Mouse (Mus musculus) stomach, embryonic 16.5 days (tissue): Measurements from ENCODE around the gene Fam84b. TPM values are rescaled to one million over a fixed set of nuclear protein-coding genes. Genes with fewer than 3 reads are reported as not detected.

Experiments used
- ATAC-seq: fragments of 200-750 bp; cut with Nextera tagmentation; 2 replicates; pipeline ENCODE4 v1.8.0; 2017; ENCODE audit warnings: moderate number of reproducible peaks, moderate TSS enrichment; ENCODE audit not compliant: insufficient read depth, low FRiP score
- H3K27ac ChIP-seq: fragments of 300-500 bp; sonication (generic); 2 replicates; pipeline ENCODE4 v1.5.1; 2014; ENCODE audit warnings: low read length
- H3K27me3 ChIP-seq: fragments of 300-500 bp; sonication (generic); 2 replicates; pipeline ENCODE4 v1.6.1; 2014; ENCODE audit warnings: low read length, control low read depth, mixed read lengths; ENCODE audit not compliant: control insufficient read depth, insufficient read depth
- H3K36me3 ChIP-seq: fragments of 300-500 bp; sonication (generic); 2 replicates; pipeline ENCODE4 v1.6.1; 2014; ENCODE audit warnings: low read length; ENCODE audit not compliant: control insufficient read depth, insufficient read depth
- H3K4me1 ChIP-seq: fragments of 300-500 bp; sonication (generic); 2 replicates; pipeline ENCODE4 v1.6.1; 2014; ENCODE audit warnings: low read length, control low read depth, mixed read lengths; ENCODE audit not compliant: control insufficient read depth, insufficient read depth
- H3K4me2 ChIP-seq: fragments of 300-500 bp; sonication (generic); 2 replicates; pipeline ENCODE4 v1.6.1; 2014; ENCODE audit warnings: low read depth, low read length, mixed read lengths
- H3K4me3 ChIP-seq: fragments of 300-500 bp; sonication (generic); replicated peaks from 2 replicates; pipeline ENCODE4 v1.5.1; 2014; ENCODE audit warnings: mild to moderate bottlenecking, low read length
- H3K9ac ChIP-seq: fragments of 300-500 bp; sonication (generic); 2 replicates; pipeline ENCODE4 v1.6.1; 2014; ENCODE audit warnings: low read length
- H3K9me3 ChIP-seq: fragments of 300-500 bp; sonication (generic); replicated peaks from 2 replicates; pipeline ENCODE4 v1.6.1; 2016; ENCODE audit warnings: low read length, control low read depth; ENCODE audit not compliant: control insufficient read depth
- WGBS: fragments of 180-500 bp; shearing (Covaris S2); extraction: QIAGEN DNeasy Blood & Tissue Kit; methylation state at CpG from one replicate; pipeline ENCODE4 v1.1.7; 2014; 5-methylcytosine and 5-hydroxymethylcytosine counted together
- polyA plus RNA-seq: library from polyadenylated mRNA; unstranded; fragments of >200 nt; fragmentation: Nextera tagmentation; extraction: Ambion mirVana; gene quantifications from 2 replicates; pipeline ENCODE4 v1.2.1, GENCODE M21; 2015

Gene Fam84b
- polyA plus RNA-seq, 1 experiment from 2014 or later, result 24.7 TPM

DNA sequence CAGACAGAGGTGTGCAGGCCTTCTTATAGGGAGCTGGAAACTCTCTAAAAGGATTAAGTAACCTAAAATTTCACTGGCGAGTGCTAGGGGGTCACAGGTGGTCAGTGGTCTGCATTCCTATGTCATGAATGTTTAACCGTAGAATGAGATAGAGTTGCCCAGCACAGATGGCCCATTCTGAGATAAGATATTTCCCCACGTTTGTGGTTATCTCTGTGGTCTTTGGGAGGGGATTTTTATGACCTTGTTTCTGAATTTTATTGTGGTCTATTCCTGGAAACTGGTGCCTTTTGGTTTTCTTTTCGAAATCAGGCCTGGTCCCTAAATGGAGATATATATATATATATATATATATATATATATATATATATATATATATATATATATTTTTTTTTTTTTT, 17.3 kb downstream of the Fam84b start:
- Histone ChIP-seq H3K4me2 (no peak overlapping the region), H3K9me3 (0 out of 2 replicates have a peak, but pooled peaks cover 3% of the 10 kb centered on the region), H3K4me1 (no peaks in the 10 kb centered on the region), H3K9ac (no peak overlapping the region), H3K4me3 (no peak overlapping the region), H3K27me3 (no peaks in the 10 kb centered on the region), H3K27ac (no peak overlapping the region), H3K36me3 (no peaks in the 10 kb centered on the region)
- 64% methylated on average over 4 of the region's 4 CpGs for WGBS
- no peak for ATAC-seq

DNA sequence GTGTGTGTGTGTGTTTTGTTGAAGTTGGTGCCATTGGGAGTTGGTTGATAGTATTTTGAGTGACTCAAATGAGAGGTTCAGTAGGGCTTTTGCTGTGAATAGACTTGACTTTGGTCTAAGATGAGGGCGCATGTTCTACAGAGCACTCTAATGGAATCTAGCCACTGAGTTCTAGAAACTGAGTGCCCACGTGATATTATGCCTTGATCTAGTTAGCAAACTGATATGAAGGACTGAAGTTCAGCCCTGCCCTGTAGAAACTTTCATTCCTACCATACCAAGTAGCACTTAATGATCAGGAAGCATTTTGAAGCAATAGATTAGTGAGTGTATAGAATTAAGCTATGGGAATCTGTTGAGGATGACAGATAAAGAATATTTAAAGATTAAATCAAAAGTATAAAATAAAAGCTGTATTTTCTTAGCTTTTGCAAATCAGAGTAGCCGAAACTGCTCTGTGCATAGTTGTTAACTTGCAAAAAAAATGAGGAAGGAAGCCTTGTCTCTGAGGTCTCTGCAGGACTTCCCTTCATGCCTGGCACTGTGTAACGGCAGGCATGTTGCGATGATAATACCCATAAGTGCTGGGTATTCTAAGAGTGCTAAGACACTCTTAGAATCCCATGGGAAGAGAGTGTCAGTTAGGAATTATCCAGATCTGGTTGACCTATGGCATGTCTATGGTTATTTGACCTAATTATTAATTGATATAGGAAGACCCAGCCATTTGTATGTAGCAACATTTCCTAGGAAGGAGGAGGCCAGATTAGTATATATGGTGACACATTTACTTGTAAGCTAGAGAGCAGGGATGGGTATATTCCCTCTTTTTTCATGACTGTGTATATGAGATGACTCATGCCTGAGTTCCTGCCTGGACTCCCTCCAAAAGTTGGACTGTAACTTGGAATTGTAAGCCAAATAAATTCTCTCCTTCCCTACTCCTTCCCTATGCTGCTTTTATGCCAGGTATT, 18.7 kb downstream of the Fam84b start:
- H3K4me2 ChIP-seq, result no peak overlapping the region
- no peak overlapping the region for H3K4me3 ChIP-seq
- H3K27ac ChIP-seq, result no peak overlapping the region

DNA sequence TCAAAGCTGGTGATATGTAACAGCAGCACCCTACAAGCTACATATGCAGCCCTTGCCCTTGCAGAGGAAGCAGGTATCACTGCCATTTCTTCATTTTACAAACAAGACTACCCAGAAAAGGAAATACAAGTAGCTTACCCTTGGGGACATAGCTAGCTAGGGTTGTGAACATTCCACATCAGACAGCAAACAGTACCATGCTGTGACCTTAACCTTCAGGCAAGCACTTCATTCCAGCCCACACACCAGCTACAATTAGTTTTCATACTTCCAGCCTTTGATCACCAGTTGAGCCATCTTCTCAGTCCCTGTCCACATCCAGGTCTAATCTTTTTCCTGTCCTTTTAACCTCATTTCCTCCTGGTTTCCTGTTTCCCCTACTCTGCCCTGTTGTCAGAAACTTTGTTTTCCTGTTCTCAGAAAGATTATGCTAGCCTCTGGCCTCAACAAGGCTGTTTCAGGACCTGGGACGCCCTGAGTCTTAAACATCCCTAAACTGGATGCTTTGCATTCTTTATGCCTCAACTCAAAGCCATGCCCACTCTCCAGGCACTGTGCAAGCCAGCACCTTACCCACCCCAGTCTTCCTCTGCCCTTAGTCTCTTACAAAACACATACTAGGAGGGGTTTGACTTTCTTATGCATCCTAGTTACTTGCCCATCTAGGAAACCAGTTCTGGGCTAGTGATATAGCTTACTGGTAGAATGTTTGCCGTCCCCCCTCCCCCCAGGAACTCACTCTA, 19.9 kb downstream of the Fam84b start:
- WGBS, result 29% methylated on average over 2 of the region's 2 CpGs

More for the DNA sequence above, 18.7 kb downstream of the Fam84b start:
- Histone ChIP-seq H3K9ac (no peak overlapping the region), H3K9me3 (0 out of 2 replicates have a peak, but pooled peaks cover 3% of the 10 kb centered on the region), H3K36me3 (no peaks in the 10 kb centered on the region), H3K4me1 (no peaks in the 10 kb centered on the region), H3K27me3 (no peaks in the 10 kb centered on the region)
- WGBS, result 80% methylated on average over 5 of the region's 5 CpGs
- no peak for ATAC-seq

DNA sequence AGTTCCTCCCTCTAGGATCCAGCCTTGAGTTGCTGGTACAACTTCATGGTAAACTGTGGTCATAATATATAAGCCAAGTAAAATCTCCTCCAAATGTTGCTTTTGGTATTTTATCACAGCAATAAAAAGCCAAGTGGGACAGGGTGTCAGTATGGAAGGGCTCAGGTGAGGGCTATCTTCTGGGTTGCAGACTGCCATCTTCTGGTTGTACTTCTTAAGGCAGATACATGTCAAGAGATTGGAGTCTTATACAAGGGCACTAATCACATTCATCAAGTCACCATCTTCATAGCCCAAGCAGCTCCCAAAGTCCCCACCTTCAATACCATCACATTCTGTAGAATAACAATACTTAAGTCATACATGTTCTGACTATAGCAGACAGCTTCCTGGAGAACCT, 21.0 kb downstream of the Fam84b start:
- H3K4me1 ChIP-seq, result no peaks in the 10 kb centered on the region
- H3K9me3 ChIP-seq, result 0 out of 2 replicates have a peak, but pooled peaks cover 3% of the 10 kb centered on the region
- H3K9ac ChIP-seq, result no peak overlapping the region
- no peak overlapping the region for H3K4me3 ChIP-seq
- H3K27ac ChIP-seq, result no peak overlapping the region
- ATAC-seq, result no peak
- H3K4me2 ChIP-seq, result no peak overlapping the region
- no peaks in the 10 kb centered on the region for H3K36me3 ChIP-seq
- H3K27me3 ChIP-seq, result no peaks in the 10 kb centered on the region

More for the DNA sequence above, 19.9 kb downstream of the Fam84b start:
- H3K4me2 ChIP-seq, result no peak overlapping the region
- H3K27ac ChIP-seq, result no peak overlapping the region
- H3K9ac ChIP-seq, result no peak overlapping the region
- no peak for ATAC-seq
- H3K9me3 ChIP-seq, result 0 out of 2 replicates have a peak, but pooled peaks cover 3% of the 10 kb centered on the region
- H3K36me3 ChIP-seq, result no peaks in the 10 kb centered on the region
- no peak overlapping the region for H3K4me3 ChIP-seq
- H3K4me1 ChIP-seq, result no peaks in the 10 kb centered on the region
- no peaks in the 10 kb centered on the region for H3K27me3 ChIP-seq

DNA sequence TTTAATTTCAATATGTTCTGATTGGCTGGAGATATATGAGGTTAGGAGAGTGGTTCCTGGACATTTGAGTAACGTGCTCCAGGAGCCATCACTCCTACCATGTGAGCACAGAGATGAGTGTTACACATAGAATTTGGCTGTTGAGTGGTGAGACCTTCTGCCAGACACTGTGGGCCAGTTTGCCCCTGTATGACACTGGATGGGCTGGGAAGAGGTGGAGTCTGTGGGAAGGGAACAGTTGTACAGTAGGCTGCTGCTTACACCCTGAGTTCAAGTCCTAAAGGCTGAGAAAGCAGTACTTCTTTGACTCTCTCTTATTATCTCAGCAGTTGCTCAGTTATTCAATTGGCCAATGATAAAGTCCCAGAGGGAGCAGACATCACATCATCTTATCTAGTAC, 27.4 kb downstream of the Fam84b start:
- H3K27ac ChIP-seq, result no peak overlapping the region
- ATAC-seq, result no peak
- no peak overlapping the region for H3K4me2 ChIP-seq
- H3K9ac ChIP-seq, result no peak overlapping the region
- peaks cover 11% of the 10 kb centered on the region; the same call in 1 of the 2 replicates for H3K4me1 ChIP-seq
- no peak overlapping the region for H3K4me3 ChIP-seq
- 62% methylated on average over 1 of the region's 1 CpGs for WGBS
- 0 out of 2 replicates have a peak, but pooled peaks cover 3% of the 10 kb centered on the region for H3K9me3 ChIP-seq
- no peaks in the 10 kb centered on the region for H3K27me3 ChIP-seq
- H3K36me3 ChIP-seq, result no peaks in the 10 kb centered on the region

DNA sequence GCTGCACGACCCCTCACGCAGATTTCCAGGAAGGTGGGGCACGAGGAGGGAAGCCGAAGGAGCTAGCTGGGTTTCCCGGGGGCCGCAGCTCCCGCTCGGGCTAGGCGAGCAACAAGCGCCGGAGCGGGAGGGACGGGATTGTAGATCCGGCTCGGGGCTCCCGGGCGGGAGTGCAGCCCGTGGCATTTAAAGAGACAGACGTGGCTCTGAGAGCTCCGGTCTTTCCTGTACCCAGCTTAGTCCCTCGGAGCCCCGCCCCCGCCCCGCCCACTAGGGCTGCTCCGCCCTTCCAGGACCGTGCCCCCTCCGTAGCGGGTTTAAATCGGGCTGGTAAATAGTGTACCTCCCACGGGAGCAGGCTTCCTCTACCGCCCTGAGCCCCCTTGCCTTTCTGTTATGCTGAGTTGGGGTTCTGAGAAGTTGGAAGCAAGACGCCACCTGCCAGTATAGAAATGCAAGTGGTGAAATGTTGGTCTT, 28.8 kb downstream of the Fam84b start:
- H3K27ac ChIP-seq, result peak overlapping the region; percentile 97
- H3K4me3 ChIP-seq, result peak overlapping the region; percentile 70
- H3K9me3 ChIP-seq, result 0 out of 2 replicates have a peak, but pooled peaks cover 3% of the 10 kb centered on the region
- peak overlapping the region; percentile 97 for H3K4me2 ChIP-seq
- peaks cover 11% of the 10 kb centered on the region; the same call in 1 of the 2 replicates for H3K4me1 ChIP-seq
- WGBS, result 0% methylated on average over 32 of the region's 32 CpGs
- peak; percentile 95 for ATAC-seq
- H3K36me3 ChIP-seq, result no peaks in the 10 kb centered on the region
- H3K27me3 ChIP-seq, result no peaks in the 10 kb centered on the region
- H3K9ac ChIP-seq, result peak overlapping the region; percentile 79

DNA sequence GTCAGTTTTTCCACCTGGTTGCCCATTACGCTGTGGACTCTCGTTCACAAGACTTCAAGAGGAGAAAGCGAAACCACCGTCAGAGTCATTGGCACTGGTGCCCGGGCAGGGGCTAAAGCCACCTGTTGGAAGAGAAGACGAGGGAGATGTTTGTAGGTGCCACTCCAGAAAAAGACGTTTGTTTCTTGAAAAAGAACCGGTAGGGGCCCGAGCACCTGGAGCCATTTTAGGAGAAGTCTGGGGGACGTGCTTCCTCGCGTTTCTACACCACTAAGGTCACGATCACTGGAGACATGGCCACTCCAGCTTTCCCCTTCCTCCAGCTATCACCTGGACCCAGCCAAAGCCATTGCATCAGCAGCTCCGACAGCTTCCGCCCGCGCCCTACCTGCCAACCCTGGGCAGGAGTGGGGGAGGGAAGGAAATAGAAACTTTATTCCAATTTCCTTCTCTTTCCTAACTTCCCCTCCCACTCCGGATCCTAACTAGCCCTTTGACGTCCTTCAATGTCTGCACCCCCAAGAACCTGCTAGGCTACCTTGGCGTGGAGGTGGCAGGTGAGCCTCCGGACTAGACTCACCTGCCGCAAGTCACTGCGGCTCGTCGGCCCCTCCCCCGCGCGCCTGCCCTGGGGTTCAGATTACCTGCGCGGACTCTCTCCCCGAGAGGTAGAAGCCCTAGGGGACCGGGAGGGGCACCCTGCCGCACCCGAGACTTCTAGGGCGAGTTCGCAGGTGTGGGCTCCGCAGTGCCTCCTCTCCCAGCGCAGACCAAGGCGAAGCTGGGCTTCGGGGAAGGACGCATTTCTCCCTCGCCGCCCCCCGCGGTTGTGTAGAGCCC, 29.5 kb downstream of the Fam84b start:
- Histone ChIP-seq H3K9ac (peak overlapping the region; percentile 79), H3K4me3 (peak overlapping the region; percentile 70), H3K36me3 (no peaks in the 10 kb centered on the region), H3K4me1 (peaks cover 11% of the 10 kb centered on the region; the same call in 1 of the 2 replicates), H3K27ac (peak overlapping the region; percentile 97), H3K4me2 (peak overlapping the region; percentile 97), H3K9me3 (0 out of 2 replicates have a peak, but pooled peaks cover 3% of the 10 kb centered on the region), H3K27me3 (no peaks in the 10 kb centered on the region)
- ATAC-seq, result peak; percentile 63; the same call in 1 of the 2 replicates
- under 1% methylated on average over 45 of the region's 45 CpGs for whole genome bisulfite sequencing

DNA sequence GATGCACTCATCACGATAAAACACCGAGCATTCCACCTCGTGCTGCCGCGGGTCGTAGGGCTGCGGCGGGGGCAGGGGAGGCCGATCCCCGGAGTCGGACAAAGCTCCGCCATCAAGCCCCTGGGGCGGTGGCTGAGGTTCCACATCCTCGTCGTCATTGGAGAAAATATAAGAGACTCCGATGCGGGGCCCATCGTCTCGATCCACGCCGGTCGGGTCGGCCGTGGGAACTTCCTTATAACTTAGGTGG, 30.0 kb downstream of the Fam84b start:
- ATAC-seq, result no peak
- Histone ChIP-seq H3K27me3 (no peaks in the 10 kb centered on the region), H3K4me1 (peaks cover 11% of the 10 kb centered on the region; the same call in 1 of the 2 replicates), H3K36me3 (no peaks in the 10 kb centered on the region), H3K4me2 (peak overlapping the region; percentile 97), H3K27ac (peak overlapping the region; percentile 97), H3K9me3 (0 out of 2 replicates have a peak, but pooled peaks cover 3% of the 10 kb centered on the region), H3K9ac (peak overlapping the region; percentile 79), H3K4me3 (peak overlapping the region; percentile 70)
- WGBS, result 0% methylated on average over 24 of the region's 24 CpGs
